Mouse (Mus musculus) splenic B cell, adult 2 months (primary cell): Measurements from ENCODE around the gene Mcemp1.

Source experiments
- DNase-seq: peaks from one replicate; pipeline ENCODE4 v3.0.0-alpha.2; 2011; ENCODE audit warnings: low read depth, low spot score
- H3K27me3 ChIP-seq: 2 replicates; pipeline ENCODE4 v1.6.1; 2012; ENCODE audit warnings: mild to moderate bottlenecking, low read length, moderate library complexity, mixed read lengths; ENCODE audit not compliant: control insufficient read depth, poor library complexity, insufficient read depth, severe bottlenecking
- H3K36me3 ChIP-seq: 2 replicates; pipeline ENCODE4 v1.6.1; 2012; ENCODE audit warnings: mild to moderate bottlenecking, low read length, moderate library complexity, mixed read lengths; ENCODE audit not compliant: control insufficient read depth, poor library complexity, insufficient read depth, severe bottlenecking

The Mcemp1 gene

DNA sequence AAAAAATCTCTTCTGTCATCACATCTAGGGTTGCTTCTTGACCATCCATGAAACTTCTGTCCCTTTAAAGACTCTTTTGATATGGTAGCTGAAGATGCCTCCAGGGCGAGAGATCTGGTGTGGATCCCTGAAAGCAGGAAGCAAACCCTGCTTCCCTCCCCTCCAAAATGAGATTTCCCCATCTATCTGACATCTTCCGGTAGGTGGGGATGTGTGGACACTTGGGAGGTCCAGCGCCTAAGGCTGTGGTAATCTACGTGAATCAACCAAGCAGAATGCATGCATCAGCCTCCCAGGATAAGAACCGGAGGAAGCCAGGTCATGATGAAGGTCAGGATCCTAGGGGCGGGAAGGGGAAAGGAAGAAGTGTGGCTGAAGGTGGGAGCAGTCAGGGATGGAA lies at the start of gene Mcemp1:
Gene Mcemp1, plus strand, starts transcription at position 248 of the 400 bp plus-strand sequence.
- no peaks in the 10 kb centered on the region for H3K36me3 ChIP-seq
- no peaks in the 10 kb centered on the region for H3K27me3 ChIP-seq
- DNase-seq, result no peak

DNA sequence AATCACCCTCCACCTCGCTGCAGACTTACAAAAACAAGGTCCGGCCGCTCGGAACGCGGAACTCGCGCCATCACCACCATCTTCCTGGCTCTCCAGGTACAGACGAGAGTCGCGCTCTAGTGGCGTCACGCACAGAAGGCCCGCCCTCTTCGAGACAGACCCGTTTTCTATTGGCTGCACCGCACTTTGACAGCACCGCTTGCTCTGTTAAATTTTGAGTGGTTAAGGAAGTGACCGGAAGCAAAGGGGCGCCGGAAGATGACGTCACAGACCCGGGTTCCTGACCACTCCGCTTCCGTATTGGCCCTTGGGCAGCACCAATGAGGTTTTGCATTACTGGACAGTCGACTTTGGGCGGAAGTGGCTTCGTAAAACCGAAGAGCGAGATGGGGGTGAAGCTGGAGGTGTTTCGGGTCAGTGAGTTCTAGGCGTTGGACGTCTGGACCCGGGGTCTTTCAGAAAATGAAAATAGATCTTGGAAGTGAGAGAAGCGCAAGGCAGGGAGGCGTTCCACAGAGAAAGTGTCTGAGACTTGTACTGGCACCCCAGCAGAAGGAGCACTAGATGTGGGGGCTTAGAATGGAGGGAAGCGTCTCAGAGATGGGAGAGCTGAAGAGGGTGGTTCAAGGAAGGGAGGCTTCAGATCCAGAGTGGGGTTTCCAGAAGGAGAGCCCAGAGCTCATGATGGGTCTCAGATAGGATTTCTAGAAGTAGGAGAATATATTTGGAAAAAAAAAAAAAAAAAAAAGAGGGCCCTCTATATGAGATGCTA lies 44.2 kb upstream of the Mcemp1 start, which contains the start of the genes Xab2 and Pet100:
Gene Xab2, minus strand, starts transcription at position 118 of the 772 bp plus-strand sequence.
Gene Pet100, plus strand, starts transcription at position 350 of the 772 bp plus-strand sequence.
- peaks cover 1% of the 10 kb centered on the region; the same call in 1 of the 2 replicates for H3K36me3 ChIP-seq
- DNase-seq, result peak; percentile 100
- H3K27me3 ChIP-seq, result no peaks in the 10 kb centered on the region

DNA sequence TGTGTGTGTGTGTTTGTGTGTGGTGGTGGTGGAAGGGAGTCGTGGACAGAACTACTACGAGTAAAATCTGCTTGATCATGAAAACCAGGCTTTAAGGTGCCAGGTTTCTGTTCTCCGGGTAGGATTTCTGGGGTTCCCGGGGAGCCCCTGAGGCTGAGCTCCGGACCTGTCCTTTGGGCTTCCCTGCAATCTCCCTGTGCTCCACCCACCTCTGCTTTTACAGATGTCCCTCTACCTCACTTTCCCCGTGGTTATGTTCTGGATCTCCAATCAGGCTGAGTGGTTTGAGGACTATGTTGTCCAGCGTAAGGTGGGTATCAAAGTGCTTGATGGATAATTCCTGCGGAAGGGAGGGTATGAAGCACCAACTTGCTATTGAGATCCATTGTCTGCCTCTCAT lies 43.4 kb upstream of the Mcemp1 start:
- H3K27me3 ChIP-seq, result no peaks in the 10 kb centered on the region
- no peak for DNase-seq
- H3K36me3 ChIP-seq, result peaks cover 1% of the 10 kb centered on the region; the same call in 1 of the 2 replicates

DNA sequence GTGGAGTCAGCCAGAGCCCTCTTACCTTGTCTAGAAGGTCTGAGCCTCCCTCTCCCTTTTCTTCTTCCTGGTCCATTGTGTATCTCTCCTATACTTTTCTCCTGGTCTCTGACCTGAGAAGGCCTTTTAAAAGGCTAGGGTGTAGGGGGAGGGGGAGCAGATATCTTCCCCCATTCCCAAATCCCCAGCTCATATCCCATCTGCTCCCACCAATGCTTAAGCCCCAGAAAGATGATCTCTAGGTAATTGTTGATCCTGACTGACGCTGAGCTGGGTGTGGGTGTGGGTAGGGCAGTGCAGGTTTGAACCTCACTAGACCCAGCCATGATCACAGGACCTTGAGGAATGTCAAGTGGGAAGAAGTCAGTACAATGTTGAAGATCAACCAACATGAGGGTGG lies 40.1 kb upstream of the Mcemp1 start, which contains the start of gene Pcp2:
Gene Pcp2, minus strand, starts transcription at position 101 of the 400 bp plus-strand sequence.
- no peaks in the 10 kb centered on the region for H3K27me3 ChIP-seq
- no peaks in the 10 kb centered on the region for H3K36me3 ChIP-seq
- DNase-seq, result no peak

DNA sequence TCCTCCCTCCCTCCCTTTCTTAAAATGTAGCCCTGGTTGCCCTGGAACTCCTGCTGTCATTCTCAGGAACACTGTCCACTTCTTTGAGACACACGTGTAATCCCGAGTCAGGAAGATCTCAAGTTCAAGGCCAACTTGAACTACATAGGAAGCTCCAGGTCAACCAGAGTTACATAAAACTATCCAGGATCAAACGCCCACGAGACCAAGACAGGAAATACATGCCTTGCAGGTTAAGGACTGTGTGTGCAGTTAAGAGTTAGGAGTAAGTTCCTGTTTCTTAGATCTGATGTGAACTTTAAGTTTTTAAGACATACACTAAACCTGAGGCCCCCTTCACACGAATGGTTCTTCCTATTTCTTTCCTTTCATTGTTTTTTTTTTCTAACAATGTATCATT lies 38.6 kb upstream of the Mcemp1 start:
- Histone ChIP-seq H3K36me3 (no peaks in the 10 kb centered on the region), H3K27me3 (no peaks in the 10 kb centered on the region)
- no peak for DNase-seq

DNA sequence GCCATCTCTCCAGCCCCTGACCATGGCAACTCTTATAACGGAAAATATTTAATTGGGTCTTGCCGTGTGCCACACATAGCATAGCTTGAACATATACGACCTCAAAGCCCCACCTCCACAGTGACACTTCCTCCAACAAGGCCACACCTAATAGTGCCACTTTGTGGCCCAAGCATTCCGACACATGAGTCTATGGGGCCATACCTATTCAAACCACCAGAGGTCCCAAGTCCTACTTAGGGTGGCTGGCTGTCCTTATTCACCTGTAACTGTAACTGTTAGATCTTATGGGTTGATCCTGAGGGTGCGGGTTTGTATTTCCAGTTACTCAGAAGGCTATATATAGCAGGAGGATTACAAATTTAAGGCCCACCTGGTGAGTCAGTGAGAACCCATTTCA lies 37.5 kb upstream of the Mcemp1 start:
- Histone ChIP-seq H3K27me3 (no peaks in the 10 kb centered on the region), H3K36me3 (no peaks in the 10 kb centered on the region)
- DNase-seq, result peak; percentile 81

DNA sequence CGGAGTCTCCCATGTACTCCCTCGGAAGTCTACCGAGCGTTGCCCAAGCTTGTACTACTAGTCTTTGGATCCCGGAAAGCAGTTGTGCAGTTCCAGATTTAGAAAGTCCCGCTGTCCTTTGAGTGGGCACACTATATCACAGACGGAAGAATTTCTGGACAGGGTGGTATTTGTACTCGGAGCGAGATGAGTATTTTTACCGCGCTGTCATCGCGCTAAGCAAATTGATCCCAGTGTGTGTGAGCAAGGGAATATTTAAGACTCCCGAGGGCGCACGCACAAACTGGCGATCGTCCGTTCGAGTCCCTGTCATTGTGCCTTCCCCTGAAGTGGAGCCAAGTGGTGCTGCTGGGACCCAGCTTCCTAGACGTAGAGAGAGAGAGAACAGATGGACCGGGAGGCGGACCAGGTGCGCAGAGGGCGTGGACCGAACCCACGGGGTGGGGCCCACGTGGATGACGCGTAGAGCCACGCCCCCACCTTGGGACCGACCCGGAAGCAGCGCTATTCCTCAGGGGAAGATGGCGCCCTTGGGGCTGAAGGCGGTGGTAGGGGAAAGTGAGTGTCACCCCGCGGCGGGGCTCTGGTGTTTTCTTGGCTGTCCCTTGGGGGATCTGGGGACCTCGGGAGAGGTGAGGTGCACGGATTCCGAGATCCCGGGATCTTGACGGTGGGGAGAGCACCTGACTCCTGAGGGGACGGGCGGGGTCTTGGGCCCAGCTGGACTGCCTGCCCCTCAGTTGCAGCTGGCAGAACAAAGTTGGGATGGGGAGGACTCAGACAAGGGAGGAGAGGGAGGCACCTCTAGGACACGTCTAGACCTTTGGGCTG lies 34.7 kb upstream of the Mcemp1 start, which contains the start of gene Stxbp2:
Gene Stxbp2, plus strand, starts transcription at position 309 of the 831 bp plus-strand sequence.
- Histone ChIP-seq H3K27me3 (no peaks in the 10 kb centered on the region), H3K36me3 (no peaks in the 10 kb centered on the region; the same call in 1 of the 2 replicates)
- DNase-seq, result peak; percentile 92

DNA sequence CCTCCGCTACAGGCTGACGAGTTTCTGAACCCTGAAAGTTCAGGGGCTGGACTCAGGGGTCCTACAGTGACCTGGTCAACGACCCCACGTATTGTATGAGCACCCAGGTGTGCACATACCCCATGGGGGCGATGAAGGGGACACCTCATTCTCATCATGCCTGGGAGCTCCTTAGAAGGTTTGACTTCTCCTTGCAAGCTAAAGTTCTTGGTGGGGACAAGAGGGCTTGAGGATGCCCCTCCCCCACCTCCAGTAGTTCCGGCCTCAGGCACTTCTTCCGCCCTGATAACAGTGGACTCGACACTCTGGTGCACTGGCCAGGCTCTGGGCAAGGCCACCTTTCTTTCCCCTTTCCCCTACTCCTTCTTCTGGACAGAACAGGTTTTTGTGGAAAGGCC lies 34.1 kb upstream of the Mcemp1 start:
- no peaks in the 10 kb centered on the region; the same call in 1 of the 2 replicates for H3K36me3 ChIP-seq
- peak; percentile 33 for DNase-seq
- H3K27me3 ChIP-seq, result no peaks in the 10 kb centered on the region

DNA sequence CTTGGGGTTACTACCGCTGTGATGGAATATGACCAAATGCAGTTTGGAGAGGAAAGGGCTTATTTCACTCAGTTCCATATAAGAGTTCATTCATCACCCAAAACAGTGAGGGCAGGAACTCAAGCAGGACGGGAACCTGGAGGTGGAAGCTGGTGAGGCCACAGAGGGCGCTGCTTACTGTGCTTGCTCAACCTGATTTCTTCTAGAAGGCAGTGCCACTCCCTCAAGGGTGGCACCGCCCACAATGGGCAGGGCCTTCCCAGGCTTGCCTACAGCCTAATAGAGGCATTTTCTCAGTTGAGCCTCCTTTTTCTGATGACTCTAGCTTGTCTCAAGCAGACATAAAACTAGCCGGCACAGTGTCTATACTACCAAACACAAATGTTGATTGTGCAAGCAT lies 19.8 kb upstream of the Mcemp1 start:
- Histone ChIP-seq H3K27me3 (no peaks in the 10 kb centered on the region), H3K36me3 (peaks cover 7% of the 10 kb centered on the region)
- DNase-seq, result peak; percentile 82

DNA sequence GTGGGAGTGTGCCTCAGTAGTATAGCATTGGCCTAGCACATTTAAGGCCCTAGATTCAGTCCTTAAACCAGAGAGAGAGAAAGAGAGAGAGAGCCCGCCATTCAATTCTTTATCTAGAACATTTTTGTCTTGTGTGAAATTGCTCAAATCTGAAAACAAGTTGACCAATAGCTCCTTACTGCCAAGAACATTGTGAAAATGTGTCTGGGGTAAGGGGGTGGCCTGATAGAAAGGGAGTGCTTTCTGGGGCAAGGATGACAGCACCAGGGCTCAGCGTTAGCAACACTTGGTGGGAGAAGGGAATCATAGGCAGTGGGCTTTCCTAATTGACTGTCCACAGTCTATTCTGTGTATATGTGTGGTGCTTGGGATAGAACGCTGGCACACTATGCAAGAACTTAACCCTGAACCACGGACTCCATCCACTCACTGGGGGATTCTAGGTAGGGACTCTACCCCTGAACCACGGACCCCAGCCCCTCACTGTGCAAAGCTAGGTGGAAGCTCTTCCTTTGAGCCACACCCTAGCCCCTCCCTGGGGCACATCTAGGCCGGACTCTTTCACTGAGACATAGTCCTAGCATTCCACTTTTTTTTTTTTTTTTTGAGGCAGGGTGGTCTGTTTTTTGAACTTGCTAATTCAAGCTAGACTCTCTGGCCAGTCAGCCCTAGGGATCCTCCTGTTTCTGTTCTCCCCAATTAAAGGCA lies 18.6 kb upstream of the Mcemp1 start:
- Histone ChIP-seq H3K36me3 (no peaks in the 10 kb centered on the region), H3K27me3 (no peaks in the 10 kb centered on the region)
- no peak for DNase-seq

DNA sequence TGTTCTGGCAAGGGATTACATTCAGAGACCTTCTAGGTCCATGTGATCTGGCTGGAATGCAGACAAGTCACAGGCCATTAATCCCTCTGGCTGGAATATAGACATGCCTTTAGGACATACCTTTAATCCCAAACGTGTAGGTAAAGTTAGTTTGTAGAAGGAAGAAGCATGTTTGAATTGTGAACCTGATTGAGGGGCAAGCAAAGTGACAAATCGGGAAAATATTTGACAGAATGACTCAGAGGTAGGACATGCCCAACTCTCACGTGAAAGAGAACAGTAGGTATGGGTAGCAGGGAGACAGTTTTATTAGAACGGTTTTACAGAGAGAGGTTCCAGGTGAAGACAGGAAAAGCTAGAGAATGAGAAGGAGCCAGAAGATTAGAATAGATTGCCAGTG lies 18.0 kb upstream of the Mcemp1 start:
- H3K27me3 ChIP-seq, result no peaks in the 10 kb centered on the region
- no peaks in the 10 kb centered on the region for H3K36me3 ChIP-seq
- DNase-seq, result no peak

DNA sequence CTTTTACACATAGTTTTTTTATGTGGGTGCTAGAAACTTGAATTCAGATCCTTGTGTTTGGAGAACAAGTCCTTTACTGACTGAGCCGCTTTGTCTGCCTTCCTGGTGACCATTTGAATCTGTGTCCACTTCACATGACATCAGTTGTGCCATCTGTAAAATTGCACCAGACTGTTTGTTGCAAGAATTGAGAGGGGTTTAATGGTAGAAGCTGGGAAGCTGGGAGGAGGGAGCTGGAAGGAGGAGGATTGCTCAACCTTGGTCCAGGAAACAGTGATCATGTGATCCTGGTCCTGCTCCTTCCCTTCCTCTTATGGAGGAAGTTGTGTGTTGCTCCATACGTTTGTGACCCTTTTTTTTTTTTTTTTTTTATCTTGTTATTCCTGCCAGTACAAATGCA lies 17.3 kb upstream of the Mcemp1 start:
- DNase-seq, result no peak

DNA sequence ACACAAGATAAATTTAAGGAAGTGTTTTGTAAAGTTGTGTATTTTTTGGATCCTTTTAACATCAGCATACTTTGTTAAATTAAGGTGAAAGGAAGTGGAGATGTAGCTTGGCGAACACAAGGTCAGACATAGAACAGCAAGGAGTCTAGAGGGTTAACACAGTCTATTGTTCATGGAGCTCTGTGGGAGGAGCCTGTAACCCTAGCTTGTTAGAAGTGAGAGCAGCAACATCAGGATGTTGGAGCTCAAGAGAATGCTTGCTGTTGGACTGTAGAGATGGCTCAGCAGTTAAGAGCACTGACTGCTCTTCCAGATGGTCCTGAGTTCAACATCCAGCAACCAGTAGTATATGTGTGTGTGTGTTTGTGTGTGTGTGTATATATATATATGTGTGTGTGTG lies 16.6 kb upstream of the Mcemp1 start:
- no peak for DNase-seq
- Histone ChIP-seq H3K27me3 (no peaks in the 10 kb centered on the region), H3K36me3 (no peaks in the 10 kb centered on the region)

More for the DNA sequence above, 17.3 kb upstream of the Mcemp1 start:
- H3K36me3 ChIP-seq, result no peaks in the 10 kb centered on the region
- H3K27me3 ChIP-seq, result no peaks in the 10 kb centered on the region

DNA sequence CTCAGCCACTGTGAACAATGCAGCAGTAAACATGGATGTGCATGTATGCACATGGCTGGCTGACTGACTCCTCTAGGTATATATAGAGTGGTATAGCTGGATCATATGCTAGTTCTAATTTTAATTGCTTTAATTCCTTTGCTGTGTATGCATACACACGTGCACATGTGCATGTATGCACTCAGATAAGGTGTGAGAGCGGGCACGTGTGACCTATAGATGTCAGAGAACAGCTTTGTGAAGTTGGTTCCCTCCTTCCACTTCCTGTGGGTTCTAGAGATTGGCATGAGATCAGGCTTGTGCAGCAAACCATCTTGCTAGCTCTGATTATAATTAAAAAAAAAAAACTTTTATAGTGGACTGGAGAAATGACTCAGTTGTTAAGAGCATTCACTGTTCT lies 12.7 kb upstream of the Mcemp1 start:
- H3K27me3 ChIP-seq, result no peaks in the 10 kb centered on the region
- no peaks in the 10 kb centered on the region for H3K36me3 ChIP-seq
- no peak for DNase-seq
